Mouse (Mus musculus) intestine, embryonic 15.5 days (tissue): ENCODE measurements at regions not wholly inside any gene's neighbourhood (a gene's known extent, or its start where the extent isn't known, plus 50 kb on each side); places are given as distances from the start of the nearest gene placed in this dataset.

Experiments used
- ATAC-seq: fragments of 200-750 bp; cut with Nextera tagmentation; 2 replicates; pipeline ENCODE4 v1.8.0; 2017; ENCODE audit warnings: moderate TSS enrichment, moderate library complexity
- H3K27ac ChIP-seq: fragments of 300-500 bp; sonication (generic); 2 replicates; pipeline ENCODE4 v1.5.1; 2015; ENCODE audit warnings: mild to moderate bottlenecking, inconsistent platforms
- H3K27me3 ChIP-seq: fragments of 300-500 bp; sonication (generic); replicated peaks from 2 replicates; pipeline ENCODE4 v1.6.1; 2015; ENCODE audit warnings: inconsistent platforms
- H3K36me3 ChIP-seq: fragments of 300-500 bp; sonication (generic); 2 replicates; pipeline ENCODE4 v1.6.1; 2015; ENCODE audit warnings: inconsistent platforms
- H3K4me1 ChIP-seq: fragments of 300-500 bp; sonication (generic); replicated peaks from 2 replicates; pipeline ENCODE4 v1.6.1; 2015; ENCODE audit warnings: inconsistent platforms
- H3K4me2 ChIP-seq: fragments of 300-500 bp; sonication (generic); replicated peaks from 2 replicates; pipeline ENCODE4 v1.6.1; 2015; ENCODE audit warnings: mild to moderate bottlenecking, inconsistent platforms
- H3K4me3 ChIP-seq: fragments of 300-500 bp; sonication (generic); replicated peaks from 2 replicates; pipeline ENCODE4 v1.5.1; 2015; ENCODE audit warnings: inconsistent platforms
- H3K9ac ChIP-seq: fragments of 300-500 bp; sonication (generic); 2 replicates; pipeline ENCODE4 v1.6.1; 2015; ENCODE audit warnings: inconsistent platforms
- H3K9me3 ChIP-seq: fragments of 300-500 bp; sonication (generic); 2 replicates; pipeline ENCODE4 v1.6.1; 2016; ENCODE audit warnings: inconsistent platforms
- WGBS: fragments of 180-500 bp; shearing (Covaris S2); methylation state at CpG from one replicate; pipeline ENCODE4 v1.1.7; 2015; 5-methylcytosine and 5-hydroxymethylcytosine counted together

DNA sequence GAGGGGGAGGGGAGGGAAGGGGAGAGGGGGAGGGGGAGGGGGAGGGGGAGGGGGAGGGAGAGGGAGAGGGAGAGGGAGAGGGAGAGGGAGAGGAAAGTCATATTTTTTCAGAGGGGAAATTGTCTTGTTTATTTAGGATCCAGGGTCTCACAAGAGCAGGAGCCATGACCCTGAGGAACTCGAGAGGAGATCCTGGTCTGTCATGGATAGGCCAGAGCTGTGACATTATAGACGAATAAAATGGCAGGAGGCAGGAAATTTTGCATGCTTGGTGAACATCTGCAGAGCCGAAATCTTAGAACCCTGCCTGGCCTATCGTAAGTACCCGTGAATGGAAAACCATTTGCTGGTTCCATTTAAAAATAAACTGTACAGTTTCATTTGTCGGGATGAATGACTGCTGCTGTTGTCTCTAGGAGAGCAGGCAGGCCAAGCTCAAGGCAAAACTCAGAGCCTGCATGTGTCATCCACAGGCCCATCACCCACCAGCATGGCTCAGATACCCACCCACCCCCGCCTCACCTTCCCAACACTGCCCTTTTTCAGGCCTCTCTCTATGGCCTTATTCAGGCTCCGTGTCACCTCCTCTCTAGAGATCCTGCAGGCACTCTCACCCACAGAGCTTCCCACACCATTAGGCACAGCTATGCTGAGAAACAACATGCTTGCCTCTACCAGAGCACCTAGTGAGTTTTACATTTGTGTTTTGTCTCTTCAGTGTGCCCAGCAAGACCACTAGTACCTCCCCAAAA, 184.7 kb downstream of the Lmo4 start:
- Histone ChIP-seq H3K36me3 (no peaks in the 10 kb centered on the region), H3K4me2 (no peak overlapping the region), H3K9me3 (no peaks in the 10 kb centered on the region), H3K27ac (no peak overlapping the region), H3K27me3 (no peaks in the 10 kb centered on the region), H3K4me1 (no peaks in the 10 kb centered on the region), H3K4me3 (no peak overlapping the region), H3K9ac (no peak overlapping the region)
- 51% methylated on average over 8 of the region's 8 CpGs for WGBS
- no peak for ATAC-seq

DNA sequence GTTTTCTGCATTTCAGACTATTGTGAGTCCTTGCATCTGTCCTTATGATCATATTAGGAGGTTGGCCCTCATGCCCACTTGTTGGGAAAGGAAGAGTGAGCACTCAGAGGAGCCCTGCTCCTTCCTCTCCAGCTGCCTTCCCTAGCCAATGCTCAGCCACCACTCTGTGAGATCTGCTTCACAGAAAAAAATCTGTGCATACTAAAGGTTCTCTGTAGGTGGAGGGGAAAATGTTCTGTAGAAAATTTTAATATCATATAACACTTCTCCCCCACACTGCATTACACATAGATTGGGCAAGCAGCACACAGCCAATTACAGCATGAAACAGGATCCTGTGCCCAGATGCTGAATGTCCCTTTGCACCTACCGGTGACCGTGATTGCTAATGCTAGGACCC, 185.7 kb downstream of the Lmo4 start:
- Histone ChIP-seq H3K27ac (no peak overlapping the region), H3K36me3 (no peaks in the 10 kb centered on the region), H3K27me3 (no peaks in the 10 kb centered on the region), H3K4me3 (no peak overlapping the region), H3K9me3 (no peaks in the 10 kb centered on the region), H3K9ac (no peak overlapping the region), H3K4me2 (no peak overlapping the region), H3K4me1 (no peaks in the 10 kb centered on the region)
- no peak for ATAC-seq
- WGBS, result 98% methylated on average over 2 of the region's 2 CpGs

DNA sequence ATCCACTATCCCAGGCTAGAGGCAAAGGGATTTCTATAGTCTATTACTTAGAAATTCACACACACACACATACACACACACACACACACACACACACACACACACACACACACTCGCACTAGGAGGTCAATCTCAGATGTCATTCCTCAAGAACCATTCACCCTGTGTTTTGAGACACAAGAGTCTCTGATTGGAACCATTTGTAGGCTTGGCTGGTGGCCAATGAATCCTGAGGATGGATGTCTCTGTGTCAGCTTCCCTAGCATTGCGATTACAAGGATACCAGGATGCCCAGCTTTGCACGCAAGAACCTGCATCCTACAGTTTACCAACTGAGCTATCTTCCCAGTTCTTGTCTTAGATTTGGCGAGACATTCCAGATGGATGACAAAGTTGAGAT, 186.5 kb downstream of the Lmo4 start:
- Histone ChIP-seq H3K27me3 (no peaks in the 10 kb centered on the region), H3K4me2 (no peak overlapping the region), H3K27ac (no peak overlapping the region), H3K9me3 (no peaks in the 10 kb centered on the region), H3K4me1 (no peaks in the 10 kb centered on the region), H3K36me3 (no peaks in the 10 kb centered on the region), H3K4me3 (no peak overlapping the region), H3K9ac (no peak overlapping the region)
- 53% methylated on average over 4 of the region's 4 CpGs for WGBS
- no peak for ATAC-seq

DNA sequence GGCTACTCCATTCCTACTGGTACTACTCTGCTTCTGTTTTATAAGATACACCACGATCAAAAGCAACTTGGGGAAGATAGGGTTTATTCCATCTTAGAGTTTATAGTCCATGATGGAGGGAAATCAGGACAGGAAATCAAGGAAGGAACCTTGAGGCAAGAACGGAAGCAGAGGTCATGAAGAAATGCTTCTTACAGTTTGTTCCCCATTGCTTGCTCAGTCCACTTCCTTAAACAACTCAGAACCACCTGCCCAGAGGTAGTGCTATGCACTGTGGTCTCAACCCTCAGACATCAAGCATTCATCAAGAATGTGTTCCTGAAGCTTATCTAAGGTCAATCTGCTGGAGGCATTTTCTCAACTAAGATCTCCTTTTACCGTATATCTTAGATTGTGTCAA, 189.8 kb downstream of the Lmo4 start:
- no peak for ATAC-seq

DNA sequence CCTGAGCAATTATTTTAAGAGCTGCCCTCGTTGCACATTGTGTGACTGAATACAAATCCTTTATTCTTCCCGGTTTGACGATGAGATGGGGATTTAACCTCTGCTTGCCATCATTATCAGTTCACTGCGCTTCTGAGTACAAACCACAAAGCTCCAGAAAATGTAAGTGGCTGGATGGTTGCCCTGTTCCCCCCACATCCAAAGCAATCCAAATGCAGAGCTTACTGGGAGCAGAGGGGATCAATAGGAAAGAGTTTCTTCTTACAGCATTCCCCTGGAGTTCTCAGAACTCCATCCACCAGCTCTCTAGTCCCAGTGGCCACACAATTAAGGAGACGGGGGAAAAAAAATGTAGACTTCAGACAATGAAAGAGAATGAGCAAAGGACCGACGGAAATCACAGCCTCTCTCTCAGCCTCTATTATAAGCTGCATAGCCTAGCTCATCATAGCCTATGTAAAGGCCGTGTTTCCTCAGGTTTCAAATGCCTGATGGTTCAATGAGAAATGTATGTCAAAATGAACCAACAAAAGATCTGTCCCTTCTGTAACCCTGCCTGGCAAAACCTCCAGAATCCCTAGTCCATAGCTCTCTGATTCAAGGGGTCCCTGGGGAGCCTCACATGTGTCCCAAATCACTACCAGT, 191.4 kb downstream of the Lmo4 start:
- Histone ChIP-seq H3K4me2 (no peak overlapping the region), H3K4me1 (peaks cover 9% of the 10 kb centered on the region), H3K9ac (no peak overlapping the region), H3K36me3 (no peaks in the 10 kb centered on the region), H3K27me3 (no peaks in the 10 kb centered on the region), H3K27ac (no peak overlapping the region), H3K9me3 (no peaks in the 10 kb centered on the region), H3K4me3 (no peak overlapping the region)
- no peak for ATAC-seq
- 60% methylated on average over 8 of the region's 8 CpGs for WGBS

More for the DNA sequence above, 189.8 kb downstream of the Lmo4 start:
- no peak overlapping the region for H3K27ac ChIP-seq
- H3K4me1 ChIP-seq, result peaks cover 9% of the 10 kb centered on the region
- H3K9me3 ChIP-seq, result no peaks in the 10 kb centered on the region
- 86% methylated on average over 3 of the region's 3 CpGs for WGBS
- H3K27me3 ChIP-seq, result no peaks in the 10 kb centered on the region
- H3K9ac ChIP-seq, result no peak overlapping the region
- H3K4me2 ChIP-seq, result no peak overlapping the region
- no peak overlapping the region for H3K4me3 ChIP-seq
- no peaks in the 10 kb centered on the region for H3K36me3 ChIP-seq

DNA sequence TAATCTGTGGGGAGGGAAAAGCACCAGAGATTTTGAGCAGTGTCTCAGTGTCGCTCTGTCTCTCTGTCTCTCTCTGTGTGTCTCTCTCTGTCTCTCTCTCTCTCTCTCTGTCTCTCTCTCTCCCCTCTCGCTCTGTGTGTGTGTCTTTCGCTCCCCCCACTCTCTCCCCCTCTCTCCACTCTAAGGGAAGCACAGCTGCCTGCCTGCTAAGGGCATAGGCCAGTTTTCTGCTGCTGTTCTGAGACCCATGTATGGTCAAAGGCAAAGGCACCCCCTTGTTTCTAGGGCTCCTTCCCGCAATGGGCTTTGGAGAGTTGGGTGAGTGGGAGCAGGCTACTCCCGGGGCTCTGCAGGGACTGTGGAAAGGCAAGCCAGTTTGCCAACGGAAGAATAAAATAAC, 192.2 kb downstream of the Lmo4 start:
- Histone ChIP-seq H3K4me1 (peaks cover 9% of the 10 kb centered on the region), H3K9me3 (no peaks in the 10 kb centered on the region), H3K36me3 (no peaks in the 10 kb centered on the region), H3K4me3 (no peak overlapping the region), H3K27ac (no peak overlapping the region), H3K9ac (no peak overlapping the region), H3K4me2 (no peak overlapping the region), H3K27me3 (no peaks in the 10 kb centered on the region)
- 0 out of 2 replicates have a peak, but pooled peaks have one; percentile 41 for ATAC-seq
- 48% methylated on average over 6 of the region's 6 CpGs for WGBS

DNA sequence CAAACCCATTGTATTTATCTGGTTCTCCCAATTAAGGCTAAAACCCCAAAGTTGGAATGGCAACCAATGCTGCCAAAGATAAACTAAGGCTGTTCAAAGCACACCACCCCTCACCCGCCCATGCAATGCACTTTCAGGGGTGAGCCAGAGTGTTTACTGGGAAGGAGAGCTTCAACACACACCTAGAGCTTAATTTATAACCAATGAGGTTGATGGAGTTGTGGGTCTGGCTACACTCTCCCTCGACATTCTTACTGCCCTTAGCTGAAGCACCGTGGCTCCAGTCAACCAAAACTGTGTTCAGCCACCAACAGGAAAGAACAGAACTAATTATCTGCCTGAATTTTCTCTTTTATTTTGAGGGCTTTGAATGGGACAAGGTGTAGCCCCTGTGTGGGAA, 192.8 kb downstream of the Lmo4 start:
- 40% methylated on average over 3 of the region's 3 CpGs for WGBS
- Histone ChIP-seq H3K9ac (no peak overlapping the region), H3K27ac (no peak overlapping the region), H3K4me1 (peaks cover 9% of the 10 kb centered on the region), H3K4me2 (no peak overlapping the region), H3K27me3 (no peaks in the 10 kb centered on the region), H3K9me3 (no peaks in the 10 kb centered on the region), H3K36me3 (no peaks in the 10 kb centered on the region), H3K4me3 (no peak overlapping the region)
- no peak for ATAC-seq

DNA sequence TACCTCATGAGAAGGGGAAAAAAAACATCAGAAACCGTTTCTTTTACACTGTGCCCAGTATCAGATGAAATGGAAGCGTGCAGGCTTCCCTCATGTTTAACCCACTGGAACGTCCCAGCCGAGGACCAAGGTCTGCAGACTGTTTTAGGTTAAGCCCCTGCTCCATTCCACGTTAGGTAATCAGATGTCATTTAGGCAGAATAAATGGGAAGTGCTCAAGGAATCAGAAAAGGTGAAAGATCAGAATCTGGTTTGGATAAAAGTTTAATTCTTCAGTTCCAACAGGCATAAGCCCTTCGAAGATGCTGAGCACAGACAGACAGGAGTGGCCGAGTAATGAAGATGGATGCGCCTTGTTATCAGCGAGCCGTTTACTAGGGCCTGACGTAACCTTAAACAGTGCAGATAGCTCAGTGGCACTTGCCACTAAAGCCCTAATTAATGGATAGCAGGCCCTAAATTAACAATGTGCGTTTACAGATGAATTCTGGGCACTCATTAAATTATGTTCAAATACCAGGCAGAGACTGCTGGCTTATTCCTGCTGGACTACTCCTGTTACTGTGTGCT, 193.5 kb downstream of the Lmo4 start:
- Histone ChIP-seq H3K4me2 (no peak overlapping the region), H3K4me3 (no peak overlapping the region), H3K9ac (no peak overlapping the region), H3K9me3 (no peaks in the 10 kb centered on the region), H3K27ac (no peak overlapping the region), H3K36me3 (no peaks in the 10 kb centered on the region), H3K27me3 (no peaks in the 10 kb centered on the region), H3K4me1 (peaks cover 9% of the 10 kb centered on the region)
- 44% methylated on average over 12 of the region's 12 CpGs for WGBS
- no peak for ATAC-seq

DNA sequence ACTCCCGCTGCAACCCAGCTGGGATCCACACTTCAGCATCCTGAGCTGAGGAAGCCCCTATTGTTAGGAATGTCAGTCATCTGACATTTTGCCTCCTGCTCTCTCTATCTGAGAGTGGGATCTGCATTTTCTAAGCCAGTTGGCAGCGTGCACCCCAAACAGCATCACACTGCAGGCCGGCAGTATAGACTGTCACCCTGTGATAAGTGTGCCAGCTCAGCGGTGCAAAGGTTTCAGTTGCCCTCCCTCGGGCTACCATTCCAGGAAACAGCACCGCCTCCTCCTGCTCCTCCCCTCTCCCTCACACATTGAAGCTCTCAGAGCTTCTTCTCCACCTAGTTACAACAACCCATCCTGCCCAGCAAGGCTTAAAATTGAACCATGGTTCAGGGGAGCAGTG, 194.5 kb downstream of the Lmo4 start:
- 26% methylated on average over 6 of the region's 6 CpGs for WGBS

DNA sequence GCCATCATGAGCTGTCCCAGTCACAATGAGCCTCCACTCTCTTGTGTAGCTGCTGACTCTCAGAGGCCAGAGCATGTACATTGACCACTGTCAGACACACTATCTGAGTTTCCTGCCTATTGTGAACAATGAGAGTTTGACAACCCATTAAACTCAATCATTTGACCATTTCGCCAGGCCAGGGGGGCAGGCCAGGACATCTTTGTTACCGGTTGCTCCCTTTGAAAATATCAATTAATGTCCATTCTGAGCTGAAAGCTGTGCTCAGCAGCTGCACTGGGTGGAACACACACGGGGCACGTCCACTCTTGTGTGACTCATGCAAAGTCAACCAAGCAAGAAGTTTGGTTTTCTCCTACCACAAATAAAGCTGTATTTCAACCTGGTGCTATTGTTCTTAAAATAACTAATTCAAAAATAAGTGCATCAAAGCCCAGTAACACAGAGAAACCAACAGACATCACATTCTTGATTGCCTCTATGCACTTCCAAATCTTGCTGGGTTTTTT, 197.9 kb downstream of the Lmo4 start:
- Histone ChIP-seq H3K27ac (no peak overlapping the region), H3K9ac (no peak overlapping the region), H3K27me3 (no peaks in the 10 kb centered on the region), H3K4me1 (peaks cover 9% of the 10 kb centered on the region), H3K9me3 (no peaks in the 10 kb centered on the region), H3K4me3 (no peak overlapping the region), H3K36me3 (no peaks in the 10 kb centered on the region), H3K4me2 (no peak overlapping the region)
- 82% methylated on average over 4 of the region's 4 CpGs for WGBS
- ATAC-seq, result no peak

More for the DNA sequence above, 194.5 kb downstream of the Lmo4 start:
- Histone ChIP-seq H3K4me2 (no peak overlapping the region), H3K9ac (no peak overlapping the region), H3K27ac (no peak overlapping the region), H3K9me3 (no peaks in the 10 kb centered on the region), H3K27me3 (no peaks in the 10 kb centered on the region), H3K4me3 (no peak overlapping the region), H3K36me3 (no peaks in the 10 kb centered on the region), H3K4me1 (peaks cover 9% of the 10 kb centered on the region)
- ATAC-seq, result peak; percentile 56; the same call in 1 of the 2 replicates

DNA sequence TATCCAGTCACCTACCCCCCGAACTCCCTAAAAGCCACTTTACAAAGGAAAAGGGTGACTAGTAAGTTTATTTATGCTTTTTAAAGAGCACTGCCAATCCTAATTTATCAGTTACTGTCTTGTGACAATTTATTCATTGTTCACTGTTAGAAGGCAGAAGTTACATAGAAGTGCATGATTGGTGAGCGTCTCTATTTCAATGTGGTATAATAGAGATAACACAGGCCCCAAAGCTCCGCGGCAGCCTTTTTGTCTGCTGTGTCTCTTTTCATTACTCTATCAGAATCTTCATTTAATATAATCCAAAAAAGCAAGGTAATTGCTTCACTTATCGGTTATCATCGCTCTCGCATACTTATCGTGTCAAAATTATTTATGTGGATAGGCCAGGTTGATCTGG, 207.1 kb downstream of the Lmo4 start:
- Histone ChIP-seq H3K4me3 (no peak overlapping the region), H3K27ac (no peak overlapping the region), H3K4me1 (no peaks in the 10 kb centered on the region), H3K36me3 (no peaks in the 10 kb centered on the region), H3K4me2 (no peak overlapping the region), H3K27me3 (no peaks in the 10 kb centered on the region), H3K9ac (no peak overlapping the region), H3K9me3 (no peaks in the 10 kb centered on the region)
- WGBS, result 82% methylated on average over 8 of the region's 8 CpGs
- ATAC-seq, result no peak

DNA sequence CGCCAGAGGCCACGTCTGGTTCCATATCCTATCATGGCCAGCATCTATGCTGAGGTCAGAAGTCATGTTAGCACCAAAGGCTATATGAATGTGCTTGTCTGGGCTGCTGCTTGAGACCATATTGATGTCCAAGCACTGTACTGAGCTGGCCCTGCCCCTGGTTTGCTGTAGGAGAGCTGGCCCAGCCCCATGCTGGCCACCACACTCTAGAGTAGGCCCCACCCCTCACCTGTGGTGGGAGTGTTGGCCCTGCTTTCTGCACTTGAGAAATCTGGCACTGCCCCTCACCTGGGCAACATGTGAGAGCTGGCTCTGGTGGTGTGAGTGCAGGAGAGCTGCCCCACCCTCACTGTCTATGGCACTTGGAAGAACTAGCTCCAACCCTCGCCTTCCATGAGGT, 210.0 kb downstream of the Lmo4 start:
- no peak overlapping the region for H3K9ac ChIP-seq
- no peaks in the 10 kb centered on the region for H3K36me3 ChIP-seq
- no peaks in the 10 kb centered on the region for H3K4me1 ChIP-seq
- WGBS, result 95% methylated on average over 3 of the region's 3 CpGs
- no peak overlapping the region for H3K4me2 ChIP-seq
- no peak overlapping the region for H3K27ac ChIP-seq
- no peak for ATAC-seq
- no peaks in the 10 kb centered on the region for H3K9me3 ChIP-seq
- H3K27me3 ChIP-seq, result no peaks in the 10 kb centered on the region
- H3K4me3 ChIP-seq, result no peak overlapping the region
